Mouse (Mus musculus): ENCODE measurements around the gene Btbd9.

The Btbd9 gene

DNA sequence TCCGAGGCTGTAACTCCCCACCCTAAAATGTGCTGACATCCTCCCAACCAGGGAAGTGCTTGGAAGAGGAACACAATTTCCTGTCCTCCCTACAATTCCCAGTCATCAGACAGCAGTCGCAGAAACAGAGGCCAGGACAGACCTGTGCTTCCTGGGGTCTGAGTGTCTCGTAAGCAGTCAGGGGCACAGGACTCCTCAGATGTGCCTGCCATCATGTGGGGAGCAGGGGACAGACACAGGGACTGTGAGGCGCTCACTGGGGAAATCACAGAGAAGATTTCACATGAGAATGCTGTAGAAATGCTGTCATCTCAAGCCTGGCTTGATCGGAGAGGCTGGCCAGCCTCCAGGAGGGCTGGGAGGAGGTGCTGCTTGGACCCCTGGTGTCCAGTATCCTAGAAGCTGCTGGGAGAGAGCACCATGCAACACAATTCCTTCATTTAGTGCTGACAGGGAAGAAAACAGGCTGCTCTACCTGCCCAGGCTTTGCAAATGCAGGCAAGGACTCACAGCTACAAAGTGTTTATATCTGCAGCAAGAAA is 308.8 kb downstream of the Btbd9 start:
- DNase-seq: no peak

DNA sequence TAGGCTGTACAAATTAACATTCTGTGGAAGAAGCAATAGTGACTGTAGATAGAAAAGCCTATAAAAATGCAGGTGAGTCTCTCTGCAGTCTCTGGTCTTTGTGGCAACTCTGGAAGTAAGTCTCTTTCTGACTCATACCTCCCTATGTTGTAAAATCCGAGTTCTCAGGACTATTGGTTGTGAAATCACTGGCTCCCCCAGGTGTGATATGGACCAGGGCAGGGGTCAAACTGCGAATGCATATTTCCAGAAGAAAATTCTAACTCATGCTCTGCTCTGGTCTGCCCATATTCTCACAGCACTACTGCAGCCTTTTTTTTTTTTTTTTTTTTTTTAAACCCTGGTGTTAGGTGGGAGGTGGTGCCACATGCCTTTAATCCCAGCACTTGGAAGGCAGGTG is 312.8 kb downstream of the Btbd9 start:
- no peak for DNase-seq

DNA sequence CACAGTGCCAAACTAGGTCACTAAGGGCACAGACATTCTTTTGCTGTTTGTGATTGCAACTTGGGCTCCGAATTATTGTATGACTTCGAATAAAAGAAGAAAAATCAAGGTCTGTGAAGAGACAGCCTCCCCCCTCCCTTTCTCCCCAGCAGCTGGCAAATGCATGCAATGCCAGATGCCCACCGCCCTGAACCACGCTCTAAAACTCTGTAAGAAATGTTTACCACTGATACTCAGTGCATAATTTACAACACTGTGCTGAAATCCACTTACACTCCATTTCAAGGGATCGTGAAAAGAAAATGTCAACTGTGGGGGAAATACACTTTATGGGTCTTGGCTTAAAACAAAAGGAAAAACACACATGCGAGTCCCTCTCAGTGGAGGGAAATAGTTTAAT is 313.3 kb downstream of the Btbd9 start:
- no peak for DNase-seq

DNA sequence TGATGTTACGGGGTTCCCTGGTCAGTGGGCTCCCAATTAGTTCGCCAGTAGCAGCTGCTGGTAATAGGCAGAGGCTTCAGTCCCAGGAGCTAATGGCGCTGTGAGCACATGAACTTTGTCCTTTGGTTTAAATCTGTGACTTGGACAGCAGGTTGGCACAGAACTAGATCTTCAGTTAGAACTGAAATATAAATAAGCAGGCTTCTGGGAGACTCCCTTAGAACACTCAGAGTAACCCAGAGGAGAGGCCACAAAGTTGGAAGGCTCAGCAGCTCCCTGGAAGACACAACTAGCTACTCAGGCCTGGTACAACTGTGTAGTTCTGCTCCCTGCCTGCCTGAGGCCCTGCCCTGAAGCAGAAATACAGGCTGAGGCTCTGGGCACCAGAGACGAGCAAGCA is 313.8 kb downstream of the Btbd9 start:
- DNase-seq: no peak

DNA sequence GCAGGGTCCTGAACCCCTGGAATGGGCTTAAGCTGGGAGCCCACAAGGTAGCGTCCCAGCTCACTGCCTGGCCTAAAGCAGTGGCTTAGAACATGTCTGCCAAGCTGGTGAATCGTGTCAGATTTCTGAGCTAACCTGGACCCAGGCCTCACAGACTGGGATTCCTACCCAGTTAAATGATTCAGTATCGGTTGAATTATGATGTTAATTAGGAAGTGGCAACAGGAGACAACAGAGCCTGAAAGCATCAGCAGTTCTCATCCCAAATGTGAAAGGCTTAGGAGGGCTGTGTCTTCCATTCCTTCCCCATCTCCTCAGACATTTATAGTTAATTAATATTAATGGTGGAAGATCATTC is 314.3 kb downstream of the Btbd9 start:
- no peak for DNase-seq

DNA sequence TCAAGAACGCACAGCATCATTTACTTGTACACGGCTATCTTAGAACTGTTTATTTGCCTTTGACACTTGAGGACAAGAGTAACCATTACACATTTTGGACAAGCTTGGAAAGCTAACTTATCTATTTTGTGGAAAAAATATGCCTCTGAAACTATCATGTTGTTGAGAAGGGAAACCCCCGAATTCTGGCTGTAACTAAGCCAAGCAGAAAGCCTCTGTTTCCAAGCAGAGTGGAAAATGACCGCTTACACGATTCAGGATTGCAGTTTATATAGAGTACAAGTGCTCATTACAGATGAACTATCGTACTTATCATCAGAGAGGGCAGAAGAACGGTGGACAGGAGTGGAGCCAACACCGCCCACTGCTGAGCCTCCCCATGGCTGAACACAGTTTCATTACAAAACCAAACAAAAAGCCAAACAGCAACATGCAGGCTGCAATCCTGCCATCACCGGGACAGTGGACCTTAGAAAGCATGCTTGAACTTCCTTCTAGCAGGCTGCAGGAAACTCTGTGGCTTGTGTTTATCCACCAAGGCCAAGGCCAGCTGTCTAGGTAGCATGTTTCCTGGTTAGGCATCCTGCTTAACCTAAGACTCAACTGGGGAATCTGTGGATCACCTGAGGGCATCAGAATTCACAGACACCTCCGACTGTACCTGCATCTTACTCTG is 314.8 kb downstream of the Btbd9 start:
- DNase-seq: no peak

DNA sequence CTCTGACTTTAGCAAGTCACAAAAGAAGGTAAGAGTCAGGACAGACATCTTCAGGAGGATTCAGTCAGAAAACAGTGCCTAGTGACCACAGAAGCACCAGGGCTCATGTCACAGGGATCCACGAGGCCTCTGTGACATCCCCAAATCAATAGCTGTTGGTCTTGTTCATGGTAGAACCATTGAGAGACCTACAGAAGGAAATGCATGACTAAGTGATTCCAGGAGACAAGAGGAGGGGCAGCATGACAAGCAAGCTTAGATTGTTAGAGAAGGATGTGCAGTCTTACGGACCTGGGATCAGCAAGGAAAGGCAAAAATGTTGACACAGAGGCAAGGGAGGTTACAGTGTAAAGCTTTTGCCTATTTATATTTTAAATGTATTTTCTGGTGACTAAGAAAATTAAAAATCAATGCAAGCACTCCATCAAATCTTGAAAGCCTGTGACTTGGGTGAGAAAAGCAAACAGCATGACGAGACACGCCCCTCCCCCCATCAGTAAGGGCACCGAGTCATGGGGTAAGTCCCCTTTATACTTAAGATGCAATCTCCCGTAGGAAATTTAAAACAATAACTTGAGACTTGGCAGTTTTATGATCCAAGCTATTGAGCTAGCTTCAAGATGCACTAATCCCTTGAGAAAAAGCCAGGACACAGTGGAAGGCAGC is 315.5 kb downstream of the Btbd9 start:
- DNase-seq: peak; percentile 17 to 23

DNA sequence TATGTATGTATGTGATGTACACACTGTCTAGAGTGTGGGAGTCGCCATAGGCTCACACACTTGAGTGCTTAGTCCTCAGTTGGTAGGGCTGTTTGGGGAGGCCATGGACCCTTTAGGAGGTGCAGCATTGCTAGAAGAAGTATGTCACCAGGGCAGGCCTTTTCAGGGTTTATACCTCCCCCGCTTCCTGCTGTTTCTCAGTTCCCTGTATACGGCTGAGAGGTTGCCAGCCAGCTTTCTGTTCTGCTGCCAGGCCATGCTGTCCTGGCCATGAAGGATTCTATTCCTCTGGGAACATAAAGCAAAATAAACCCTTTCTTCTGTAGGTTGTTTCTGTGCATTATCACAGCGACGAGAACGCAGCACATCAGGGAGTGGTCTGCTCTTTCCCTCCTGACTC is 316.4 kb downstream of the Btbd9 start:
- DNase-seq: no peak

DNA sequence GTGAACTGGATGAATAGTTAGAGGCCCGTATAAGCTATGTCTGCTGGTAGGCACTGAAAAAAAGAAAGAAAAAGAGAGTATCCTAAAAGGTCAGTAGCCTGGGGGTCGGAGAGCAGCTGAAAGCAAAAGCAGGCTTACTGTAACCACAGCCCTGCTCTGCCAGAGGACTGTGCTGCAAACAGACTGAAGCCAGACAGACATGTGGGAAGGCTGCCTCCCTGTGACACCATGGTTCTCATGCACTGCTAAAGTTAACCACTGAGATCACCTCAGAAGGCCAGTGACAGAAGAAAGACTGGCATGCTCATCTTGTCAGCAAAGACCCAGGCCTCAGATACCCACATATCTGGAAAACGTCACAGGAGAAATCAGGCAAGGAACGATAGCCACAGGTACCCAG is 317.8 kb downstream of the Btbd9 start:
- no peak for DNase-seq

DNA sequence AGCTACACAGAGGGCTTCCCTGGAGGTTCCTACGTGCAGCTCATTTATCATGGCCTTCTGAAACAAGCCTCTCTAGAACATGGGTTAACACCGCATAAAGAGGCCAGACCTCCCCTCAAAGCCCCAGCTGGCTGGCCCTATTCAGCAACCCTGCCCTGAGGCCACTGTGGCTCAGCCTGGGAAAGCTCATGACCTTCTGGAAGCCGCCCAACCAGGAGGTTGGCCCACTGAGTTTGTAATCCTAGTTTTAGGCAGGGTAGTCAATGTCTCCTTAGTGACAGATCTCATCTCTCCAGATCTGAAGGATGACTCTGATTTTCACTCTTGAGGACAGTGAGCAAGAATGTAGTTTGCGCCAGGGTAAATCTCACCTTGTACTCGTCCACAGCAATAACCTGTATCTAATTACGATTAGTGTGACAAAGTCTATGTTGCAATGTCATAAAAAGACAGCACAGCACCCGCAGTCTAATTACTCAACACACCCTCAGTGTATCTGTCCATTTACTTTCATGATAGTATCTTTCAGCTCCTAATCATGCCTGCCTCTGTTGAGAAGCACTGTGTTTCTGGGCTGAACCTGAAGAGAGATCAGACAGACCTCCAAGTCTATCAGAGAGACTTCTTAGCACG is 320.2 kb downstream of the Btbd9 start:
- no peak for DNase-seq

DNA sequence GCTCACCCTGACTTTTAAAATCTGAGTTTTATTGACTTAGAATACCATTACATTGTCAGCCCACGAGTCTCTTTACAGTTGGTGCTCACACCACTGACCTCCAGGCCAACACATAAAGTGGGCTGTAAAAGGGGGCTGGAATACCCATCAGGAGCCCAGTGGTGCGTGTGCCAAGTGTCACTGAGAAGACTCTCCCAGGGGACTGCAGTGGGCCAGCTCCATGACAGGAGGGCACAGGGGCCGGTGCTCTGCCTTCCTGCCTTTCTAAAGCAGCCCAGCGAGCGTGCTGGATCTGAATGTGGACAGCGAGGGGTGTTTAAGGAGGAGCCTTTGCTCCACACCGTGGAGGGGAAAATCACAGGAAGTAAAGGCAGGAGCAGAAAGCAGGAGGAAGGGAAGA is 322.4 kb downstream of the Btbd9 start:
- DNase-seq: no peak

DNA sequence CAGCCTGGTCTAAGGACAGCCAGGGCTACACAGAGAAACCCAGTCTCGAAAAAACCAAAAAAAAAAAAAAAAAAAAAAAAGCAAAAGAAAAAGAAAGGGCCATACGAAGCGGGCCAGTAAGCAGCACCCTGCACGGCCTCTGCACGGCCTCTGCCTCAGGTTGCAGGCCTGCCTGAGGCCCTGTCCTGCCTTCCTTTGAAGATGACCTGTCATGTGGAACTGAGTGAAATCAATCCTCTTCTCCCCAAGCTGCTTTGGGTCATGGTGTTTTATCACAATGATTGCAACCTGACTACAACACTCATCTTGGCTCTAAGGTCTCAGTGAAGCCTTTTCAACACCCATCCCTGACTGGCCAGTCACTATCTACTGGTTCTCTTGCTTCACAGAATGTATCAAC is 323.3 kb downstream of the Btbd9 start:
- no peak for DNase-seq

DNA sequence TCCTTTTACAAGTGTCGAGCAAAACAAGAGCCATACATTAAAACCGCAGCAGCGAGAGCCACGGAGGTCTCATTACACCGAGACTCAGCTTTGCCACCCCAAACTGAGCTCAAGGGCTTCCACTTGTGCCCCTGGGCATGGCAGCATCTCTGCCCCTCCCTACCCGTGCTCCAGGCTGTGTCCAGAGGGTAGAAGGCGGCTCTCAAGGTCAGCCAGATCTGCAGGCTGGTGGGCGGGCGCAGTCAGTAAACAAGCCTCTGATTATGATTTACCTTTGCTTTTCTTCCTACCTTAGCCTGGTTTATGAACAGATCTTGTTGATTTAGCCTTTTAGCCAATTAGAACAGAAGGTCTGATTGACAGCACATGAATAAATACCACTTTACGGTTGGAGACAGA is 331.0 kb downstream of the Btbd9 start:
- DNase-seq: peak; percentile 29 to 39

DNA sequence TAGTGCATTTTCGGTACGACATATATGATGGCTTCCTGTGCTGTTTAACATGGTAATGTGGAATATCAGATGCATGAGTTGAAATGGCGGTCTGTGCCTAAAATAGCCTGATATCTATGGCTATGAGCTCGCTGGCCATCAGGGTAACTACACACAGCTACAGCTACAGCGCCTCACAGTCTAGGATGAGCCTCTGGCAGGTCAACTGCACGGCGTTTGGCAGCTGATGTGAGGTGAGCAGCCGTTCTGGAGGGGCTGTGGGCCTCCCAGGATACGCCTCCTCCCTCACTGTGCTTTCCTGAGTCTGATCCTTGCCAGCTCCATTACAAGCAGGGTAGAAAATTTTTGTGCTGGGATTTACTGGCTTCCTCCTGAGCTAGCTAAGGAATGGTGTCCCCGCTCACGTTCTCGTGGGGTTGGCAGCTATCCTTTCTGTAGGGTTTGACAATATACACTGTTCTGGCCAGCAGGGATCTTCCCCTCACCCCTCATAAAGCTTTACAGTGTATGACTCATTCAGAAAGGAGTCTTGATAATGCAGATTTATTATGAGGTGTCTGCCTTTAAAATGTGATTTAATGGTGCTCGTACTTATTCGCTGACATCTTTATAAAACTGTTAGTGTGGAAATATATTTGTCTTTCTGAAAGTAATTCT is 331.5 kb downstream of the Btbd9 start:
- DNase-seq: no peak

DNA sequence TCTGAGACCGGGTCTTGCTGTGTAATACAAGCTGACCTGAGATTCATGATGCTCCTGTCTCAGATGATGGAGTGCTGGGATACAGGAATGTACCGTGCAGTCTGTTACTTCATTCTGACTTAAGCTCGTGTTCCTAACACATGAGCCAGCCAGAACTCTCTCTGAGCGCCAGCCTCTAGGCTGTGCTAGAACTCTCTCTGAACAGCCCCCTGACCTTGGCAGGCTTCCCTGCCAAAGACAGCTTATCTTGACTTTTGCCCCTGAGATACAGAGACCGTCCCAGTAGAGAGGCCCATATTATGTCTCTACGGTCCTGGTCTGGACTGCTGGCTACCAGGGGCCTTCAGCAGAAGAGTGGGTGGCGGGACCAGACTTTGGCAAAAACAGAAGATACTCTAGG is 332.7 kb downstream of the Btbd9 start:
- no peak for DNase-seq

DNA sequence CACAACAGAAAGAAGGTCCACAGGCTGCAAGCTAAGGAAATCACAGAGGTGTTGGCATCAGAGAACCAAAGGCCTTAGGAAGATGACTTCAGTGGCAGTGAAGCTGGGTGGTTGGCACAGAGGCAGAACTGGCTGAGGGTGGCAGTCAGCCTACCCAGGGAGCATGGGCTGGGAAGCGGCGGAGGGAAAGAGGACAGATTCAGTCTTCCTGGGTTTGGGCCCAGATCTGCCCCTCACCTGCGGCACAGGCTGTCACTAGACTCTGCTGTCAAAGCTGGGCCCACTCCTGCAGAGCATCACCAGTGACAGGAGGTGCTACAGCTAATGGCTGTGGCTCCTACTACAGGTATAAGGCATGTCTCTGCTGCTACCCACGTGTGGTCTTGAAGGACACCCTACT is 333.6 kb downstream of the Btbd9 start:
- DNase-seq: no peak

DNA sequence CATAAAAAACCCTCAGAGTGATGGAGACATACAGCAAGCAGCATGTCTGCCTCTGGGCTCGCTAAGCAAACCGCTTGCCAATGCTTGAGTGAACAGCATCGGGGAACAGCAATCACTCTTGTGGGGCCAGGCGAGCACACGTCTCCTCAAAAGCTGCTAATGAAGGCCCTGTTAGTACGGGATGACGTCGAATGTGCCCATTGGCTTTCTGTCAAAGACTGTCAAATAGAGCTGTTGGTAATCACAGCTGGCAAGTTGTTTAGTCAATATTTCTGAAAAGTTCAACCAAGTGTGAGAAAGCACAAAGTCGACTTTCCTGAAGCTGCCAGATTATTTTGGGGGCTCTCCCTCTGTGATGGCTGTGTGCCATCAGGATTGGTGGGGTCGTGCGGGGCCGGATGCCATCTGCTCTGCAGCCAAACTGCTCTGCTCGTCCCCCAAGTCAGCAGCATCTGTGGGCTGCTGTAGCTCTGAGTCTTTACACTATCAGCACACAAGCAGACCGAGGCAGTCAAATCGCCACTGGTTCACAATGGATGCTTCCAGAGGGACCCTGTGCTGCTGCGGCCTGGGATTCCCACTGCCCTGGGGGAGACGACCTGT is 334.5 kb downstream of the Btbd9 start:
- no peak for DNase-seq

DNA sequence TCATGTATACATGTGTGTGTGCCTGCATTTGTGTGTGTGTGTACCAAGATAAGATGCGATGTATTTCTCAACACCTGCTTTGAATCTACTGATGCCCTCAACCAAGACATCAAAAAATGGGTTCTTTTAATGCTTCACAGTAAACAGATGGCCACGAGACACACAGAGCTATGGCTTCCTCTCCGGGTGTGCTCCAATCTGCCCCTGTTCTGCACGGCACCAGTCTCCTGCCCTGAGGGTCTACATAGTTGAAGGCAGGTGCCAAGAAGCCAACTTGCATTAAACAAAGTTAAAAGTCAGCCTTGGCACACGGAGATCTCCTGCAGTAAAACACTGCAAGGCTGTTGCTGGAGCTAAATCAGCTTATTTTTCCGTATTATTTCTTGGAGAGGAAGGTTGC is 335.2 kb downstream of the Btbd9 start:
- DNase-seq: no peak

DNA sequence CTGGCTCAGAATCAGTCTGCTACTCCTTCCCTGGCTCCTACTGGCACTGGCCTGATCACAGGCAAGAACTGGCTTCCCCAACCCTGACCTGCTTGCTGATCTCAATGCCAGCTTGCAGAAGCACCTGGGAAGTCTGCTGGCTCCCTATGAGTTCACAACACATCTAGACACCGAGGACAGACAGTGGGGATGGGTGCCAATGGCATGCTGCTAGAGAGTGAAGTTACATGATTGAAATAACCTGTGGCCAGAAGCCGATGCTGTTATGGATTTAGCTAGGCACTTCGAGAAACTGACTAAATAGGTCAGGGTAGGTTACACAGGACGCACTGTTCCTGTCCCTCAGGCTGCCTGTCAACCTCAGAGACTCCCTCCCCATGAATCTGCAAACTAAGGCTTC is 335.6 kb downstream of the Btbd9 start:
- DNase-seq: no peak

DNA sequence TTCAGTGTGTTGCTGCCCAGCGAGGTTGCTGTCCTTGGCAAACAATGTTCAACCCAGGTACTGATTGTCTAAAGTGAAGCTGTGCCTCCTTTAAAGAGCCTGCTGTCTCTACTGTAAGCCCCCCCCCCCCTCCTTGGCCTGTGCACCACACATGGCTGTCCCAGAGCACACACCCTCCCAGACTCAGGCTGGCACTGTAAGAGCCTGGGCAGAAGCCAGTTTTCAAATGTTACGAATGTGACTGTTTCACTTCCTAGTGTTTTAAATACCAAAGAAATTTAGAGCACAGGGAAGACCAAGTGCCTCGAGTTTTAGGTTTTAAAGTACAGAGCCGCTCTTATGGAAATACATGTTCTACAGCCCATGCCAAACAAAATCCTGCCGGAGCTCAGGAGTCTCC is 336.8 kb downstream of the Btbd9 start:
- DNase-seq: peak; percentile 33 to 55

DNA sequence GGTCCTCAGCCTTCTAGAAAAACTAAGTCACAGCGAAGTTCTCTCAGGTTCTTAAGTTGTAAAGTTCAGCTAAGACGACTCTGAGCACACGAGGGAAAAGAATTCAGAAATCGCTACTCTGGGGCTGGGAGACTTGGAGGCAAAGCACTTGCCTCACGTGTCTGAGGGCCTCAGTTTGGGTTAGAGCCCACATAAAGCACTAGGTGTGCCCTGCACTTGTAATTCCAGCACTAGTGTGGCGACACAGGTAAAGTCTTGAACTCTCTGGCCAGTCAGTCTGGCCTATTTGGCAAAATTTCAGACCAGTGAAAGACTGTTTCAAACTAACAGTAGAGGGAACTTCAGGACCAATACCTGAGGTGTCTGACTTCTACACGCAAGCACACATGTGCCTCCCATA is 338.7 kb downstream of the Btbd9 start:
- peak; percentile 71 to 79 for DNase-seq

DNA sequence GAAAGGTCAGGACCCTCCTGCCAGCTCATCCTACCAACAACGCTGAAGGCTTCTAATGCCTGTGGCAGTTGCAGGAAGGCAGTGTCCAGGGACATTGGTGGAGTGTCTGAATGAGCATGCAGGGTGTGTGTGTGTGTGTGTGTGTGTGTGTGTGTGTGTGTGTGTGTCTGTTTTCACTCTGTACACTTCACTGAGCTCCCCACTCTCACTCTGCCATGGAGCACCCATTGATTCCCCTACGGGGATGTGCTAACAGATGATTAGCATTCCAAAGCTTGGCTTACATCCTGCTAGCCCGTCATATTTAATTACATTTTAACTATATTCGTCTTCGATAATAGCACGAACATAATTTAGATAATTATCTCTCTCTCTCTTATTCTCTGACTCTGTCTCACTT is 339.7 kb downstream of the Btbd9 start:
- no peak for DNase-seq

DNA sequence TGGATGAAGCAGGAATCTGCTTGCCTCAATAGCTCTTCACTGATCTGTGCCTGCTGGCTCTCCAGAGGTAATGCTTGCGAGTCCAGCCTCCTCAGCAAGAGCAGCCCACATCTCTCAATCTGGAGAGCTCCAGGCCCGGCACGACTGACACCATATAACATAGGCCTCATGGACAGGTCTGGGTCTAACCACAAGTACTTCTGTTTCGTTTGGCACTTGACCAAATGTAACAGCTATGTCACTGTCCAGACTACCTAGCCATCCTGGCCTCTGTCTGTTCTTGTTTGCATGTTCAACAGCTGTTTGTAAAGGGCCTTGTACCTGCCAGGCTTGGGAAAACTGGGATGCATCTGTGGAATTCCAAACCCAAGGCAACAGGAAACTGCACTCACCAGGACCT is 340.9 kb downstream of the Btbd9 start:
- DNase-seq: no peak

All from lung, adult 18-20 months (tissue).